Mouse (Mus musculus): Measurements from ENCODE around the gene Ift122. TPM values are rescaled to one million over a fixed set of nuclear protein-coding genes. Genes with fewer than 3 reads are reported as not detected.

The Ift122 gene
- total and polyA plus RNA-seq, 3 experiments: 3.3 to 8.0 TPM; not detected in 1

DNA sequence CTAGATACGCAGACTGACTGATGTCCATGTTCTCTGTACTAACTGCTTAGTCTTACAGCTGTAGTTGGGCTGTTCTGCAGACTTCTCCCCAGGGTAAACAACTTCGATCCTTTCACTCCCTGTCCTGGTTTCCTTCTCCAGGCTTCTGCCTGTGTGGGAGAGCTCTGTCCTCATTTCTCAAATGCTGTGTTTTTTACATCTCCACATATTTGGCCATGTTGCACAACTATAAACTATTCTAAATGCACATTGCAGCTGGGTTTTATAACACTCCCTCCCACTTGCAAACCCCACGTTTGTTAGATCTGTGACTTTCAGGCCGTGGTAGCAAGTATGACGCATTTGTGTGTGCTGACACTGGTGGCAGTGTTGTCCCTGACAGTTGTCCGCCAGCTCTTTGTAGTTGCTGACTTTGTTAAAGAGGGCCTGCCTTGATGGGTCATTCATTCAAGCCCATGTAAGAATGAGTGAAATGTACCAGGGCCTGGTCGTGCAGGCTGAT is 10.1 kb downstream of the Ift122 start:
- no peaks in the 10 kb centered on the region for H3K4me1 ChIP-seq (ENCODE audit: control insufficient read depth in 1 of 2, insufficient read depth in 2 of 2, low read length in 2 of 2)
- no peak overlapping the region for H3K9ac ChIP-seq (ENCODE audit: control insufficient read depth, low read depth, low read length, poor library complexity, severe bottlenecking)
- H3K27me3 ChIP-seq (ENCODE audit: control insufficient read depth in 1 of 2, insufficient read depth in 2 of 2, low read length in 2 of 2): no peaks in the 10 kb centered on the region
- H3K9me3 ChIP-seq (replicated peaks; ENCODE audit: insufficient read depth, low read length): no peaks in the 10 kb centered on the region
- no peaks in the 10 kb centered on the region for H3K36me3 ChIP-seq (ENCODE audit: control insufficient read depth in 1 of 2, insufficient read depth in 2 of 2, low read length in 2 of 2)
- H3K27ac ChIP-seq (ENCODE audit: control insufficient read depth, low read depth, low read length): no peak overlapping the region
- no peak for DNase-seq (ENCODE audit: low read depth, low spot score)
- no peak overlapping the region for H3K4me3 ChIP-seq (ENCODE audit: control insufficient read depth in 1 of 2, insufficient read depth in 1 of 2, low read depth in 2 of 2, low read length in 2 of 2)
- TF ChIP-seq CHD1 (IDR thresholded peaks at IDR 0.05; ENCODE audit: low read depth, low read length) (no peak), MEF2A (IDR thresholded peaks at IDR 0.05; ENCODE audit: extremely low read depth, insufficient replicate concordance, low read depth, low read length, poor library complexity, severe bottlenecking) (no peak), USF2 (IDR thresholded peaks at IDR 0.05; ENCODE audit: borderline replicate concordance in 1 of 2, insufficient read depth in 1 of 2, low read depth in 1 of 2, low read length in 2 of 2) (no peak), MAFK (IDR thresholded peaks at IDR 0.05; ENCODE audit: borderline replicate concordance, low read depth, low read length) (no peak), TAL1 (IDR thresholded peaks at IDR 0.05; ENCODE audit: low read length) (no peak), RAD21 (IDR thresholded peaks at IDR 0.05; ENCODE audit: low read depth, low read length) (no peak), E2F4 (IDR thresholded peaks at IDR 0.05; ENCODE audit: borderline replicate concordance, low read depth, low read length) (no peak), SIN3A (IDR thresholded peaks at IDR 0.05; ENCODE audit: low read length) (no peak), TCF12 (IDR thresholded peaks at IDR 0.05; ENCODE audit: low read depth, low read length) (no peak), SMC3 (IDR thresholded peaks at IDR 0.05; ENCODE audit: low read depth, low read length) (no peak), UBTF (IDR thresholded peaks at IDR 0.05; ENCODE audit: borderline replicate concordance, insufficient read depth, low read depth, low read length) (no peak), NELFE (IDR thresholded peaks at IDR 0.05; ENCODE audit: low read depth, low read length) (no peak), NRF1 (IDR thresholded peaks at IDR 0.05; ENCODE audit: insufficient read depth, low read depth, low read length, poor library complexity, severe bottlenecking) (no peak), TBP (IDR thresholded peaks at IDR 0.05; ENCODE audit: low read depth, low read length) (no peak), MXI1 (IDR thresholded peaks at IDR 0.05; ENCODE audit: low read depth, low read length) (no peak), MYB (IDR thresholded peaks at IDR 0.05; ENCODE audit: low read depth, low read length) (no peak), ETS1 (IDR thresholded peaks at IDR 0.05; ENCODE audit: low read depth, low read length) (no peak), CTCF (IDR thresholded peaks at IDR 0.05 in 2 of 3, conservative IDR thresholded peaks at IDR 0.05 in 1 of 3; ENCODE audit: control insufficient read depth in 1 of 3, insufficient read depth in 1 of 3, low read depth in 2 of 3, low read length in 3 of 3, poor library complexity in 1 of 3, severe bottlenecking in 1 of 3) (no peak), ELF1 (IDR thresholded peaks at IDR 0.05; ENCODE audit: low read depth, low read length) (no peak)
- H3K79me2 ChIP-seq (ENCODE audit: control insufficient read depth, insufficient read depth, low read length, poor library complexity): no peaks in the 10 kb centered on the region

DNA sequence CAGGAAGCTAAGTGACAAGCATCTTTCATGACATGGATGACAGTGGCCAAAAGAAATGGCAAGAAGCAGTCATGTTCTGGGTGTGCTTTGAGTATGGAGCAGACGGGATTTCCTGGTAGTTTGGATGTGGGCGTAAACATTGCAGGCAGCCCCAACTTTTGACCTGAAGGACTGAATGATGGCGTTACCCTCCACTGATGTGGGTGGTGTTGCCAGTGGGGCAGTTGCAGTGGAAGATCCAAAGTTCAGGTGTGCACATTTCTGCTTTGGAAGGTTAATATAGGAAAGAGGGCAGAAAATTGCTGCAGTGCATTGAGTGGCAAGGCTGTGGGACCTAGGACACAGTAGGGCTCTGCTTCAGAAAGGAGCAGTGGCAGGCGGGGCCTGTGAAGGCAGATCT is 12.0 kb downstream of the Ift122 start:
- H3K4me3 ChIP-seq (ENCODE audit: control insufficient read depth in 1 of 2, insufficient read depth in 1 of 2, low read depth in 2 of 2, low read length in 2 of 2): no peak overlapping the region
- no peaks in the 10 kb centered on the region for H3K36me3 ChIP-seq (ENCODE audit: control insufficient read depth in 1 of 2, insufficient read depth in 2 of 2, low read length in 2 of 2)
- no peaks in the 10 kb centered on the region for H3K79me2 ChIP-seq (ENCODE audit: control insufficient read depth, insufficient read depth, low read length, poor library complexity)
- no peaks in the 10 kb centered on the region for H3K9me3 ChIP-seq (replicated peaks; ENCODE audit: insufficient read depth, low read length)
- no peak for TF ChIP-seq ZMIZ1 (IDR thresholded peaks at IDR 0.05; ENCODE audit: low read depth, low read length)
- no peak for TF ChIP-seq JUND (IDR thresholded peaks at IDR 0.05; ENCODE audit: low read depth, low read length)
- TF ChIP-seq USF1 (IDR thresholded peaks at IDR 0.05; ENCODE audit: low read depth, low read length): no peak
- no peak for TF ChIP-seq EP300 (IDR thresholded peaks at IDR 0.05; ENCODE audit: low read depth in 1 of 2, low read length in 2 of 2)
- no peak for TF ChIP-seq MAX (IDR thresholded peaks at IDR 0.05; ENCODE audit: low read length)
- TF ChIP-seq ZC3H11A (IDR thresholded peaks at IDR 0.05; ENCODE audit: low read depth, low read length): no peak
- TF ChIP-seq UBTF (IDR thresholded peaks at IDR 0.05; ENCODE audit: borderline replicate concordance, insufficient read depth, low read depth, low read length): no peak
- no peak for TF ChIP-seq BHLHE40 (IDR thresholded peaks at IDR 0.05; ENCODE audit: borderline replicate concordance, low read depth, low read length)
- TF ChIP-seq POLR2AphosphoS5 (IDR thresholded peaks at IDR 0.05; ENCODE audit: borderline replicate concordance, low read depth, low read length): no peak
- no peak for TF ChIP-seq SIN3A (IDR thresholded peaks at IDR 0.05; ENCODE audit: low read length)
- no peak for TF ChIP-seq POLR2A (IDR thresholded peaks at IDR 0.05; ENCODE audit: control insufficient read depth in 1 of 2, insufficient read depth in 1 of 2, low read depth in 1 of 2, low read length in 2 of 2, poor library complexity in 1 of 2)
- no peak for TF ChIP-seq GABPA (IDR thresholded peaks at IDR 0.05; ENCODE audit: low read depth, low read length)
- DNase-seq (ENCODE audit: low read depth, low spot score): no peak
- no peak overlapping the region for H3K9ac ChIP-seq (ENCODE audit: control insufficient read depth, low read depth, low read length, poor library complexity, severe bottlenecking)
- no peak overlapping the region for H3K27ac ChIP-seq (ENCODE audit: control insufficient read depth, low read depth, low read length)
- no peaks in the 10 kb centered on the region for H3K27me3 ChIP-seq (ENCODE audit: control insufficient read depth in 1 of 2, insufficient read depth in 2 of 2, low read length in 2 of 2)
- no peaks in the 10 kb centered on the region for H3K4me1 ChIP-seq (ENCODE audit: control insufficient read depth in 1 of 2, insufficient read depth in 2 of 2, low read length in 2 of 2)
